Mouse (Mus musculus) embryonic fibroblast, embryonic 13.5 days (primary cell): Measurements from ENCODE around the gene Ctnna3.

Experiments used
- CTCF ChIP-seq: IDR thresholded peaks from 2 replicates; pipeline ENCODE4 v1.5.1; 2011; ENCODE audit warnings: mild to moderate bottlenecking, control low read depth, low read length, moderate library complexity, borderline replicate concordance; ENCODE audit not compliant: insufficient read depth
- POLR2A ChIP-seq: IDR thresholded peaks from 2 replicates; pipeline ENCODE4 v1.6.1; 2011; ENCODE audit warnings: low read depth, mild to moderate bottlenecking, control low read depth, low read length, moderate library complexity

DNA sequence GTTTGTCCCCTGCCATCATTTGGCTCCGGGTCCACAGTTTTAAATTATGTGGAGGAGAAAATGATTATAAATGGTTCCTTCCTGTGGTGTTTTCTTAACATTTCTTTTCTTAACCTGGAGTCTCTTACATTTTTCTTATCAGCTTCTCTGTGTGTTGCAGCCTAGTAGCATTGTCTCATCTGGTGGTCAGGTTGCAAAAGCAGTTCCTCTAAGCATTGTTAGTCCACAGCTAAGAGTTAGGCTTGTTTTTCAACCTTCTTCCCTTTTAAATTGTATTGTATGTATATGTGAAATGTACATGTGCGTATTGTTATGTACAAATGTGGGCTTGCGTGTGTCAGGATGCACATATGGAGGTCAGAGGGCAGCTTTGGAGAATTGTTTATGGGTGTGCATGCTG, 220.4 kb downstream of the Ctnna3 start:
- no peak for TF ChIP-seq POLR2A
- no peak for TF ChIP-seq CTCF
